Mouse (Mus musculus) ZHBTc4 (cell line): ENCODE results near the gene Fgf22.

Experiments used
- DNase-seq: peaks from one replicate; pipeline ENCODE4 v3.0.0-alpha.2; 2011; ENCODE audit warnings: low read depth, low spot score

Fgf22 gene

GRCm38 (mm10) chr10:79792339-79793040, 37.6 kb downstream of the Fgf22 start:
- DNase-seq: no peak

GRCm38 (mm10) chr10:79793051-79793737, 38.3 kb downstream of the Fgf22 start, which contains the start of gene Palm:
Gene Palm (plus strand): TSS chr10:79793572.
- DNase-seq: peak; percentile 75

GRCm38 (mm10) chr10:79793738-79794490, 39.0 kb downstream of the Fgf22 start:
- peak; percentile 39 for DNase-seq

- peak; percentile 43 for DNase-seq
Observed at GRCm38 (mm10) chr10:79794491-79794931, 39.6 kb downstream of the Fgf22 start.

- no peak for DNase-seq
Observed at GRCm38 (mm10) chr10:79795905-79796304, 41.0 kb downstream of the Fgf22 start.

GRCm38 (mm10) chr10:79797326-79797725, 42.5 kb downstream of the Fgf22 start:
- DNase-seq: peak; percentile 44

GRCm38 (mm10) chr10:79798289-79798928, 43.5 kb downstream of the Fgf22 start:
- DNase-seq: no peak

GRCm38 (mm10) chr10:79800508-79800907, 45.6 kb downstream of the Fgf22 start:
- DNase-seq: no peak

GRCm38 (mm10) chr10:79801837-79802236, 47.0 kb downstream of the Fgf22 start:
- DNase-seq: no peak

GRCm38 (mm10) chr10:79802331-79802971, 47.6 kb downstream of the Fgf22 start:
- peak; percentile 59 for DNase-seq

- DNase-seq: peak; percentile 82
Observed at GRCm38 (mm10) chr10:79803716-79804323, 48.9 kb downstream of the Fgf22 start.

- DNase-seq: no peak
Observed at GRCm38 (mm10) chr10:79805636-79806035, 50.8 kb downstream of the Fgf22 start.

- DNase-seq: no peak
Observed at GRCm38 (mm10) chr10:79806331-79806730, 51.5 kb downstream of the Fgf22 start.

GRCm38 (mm10) chr10:79806972-79807371, 52.1 kb downstream of the Fgf22 start:
- peak; percentile 76 for DNase-seq

- no peak for DNase-seq
Observed at GRCm38 (mm10) chr10:79807826-79808225, 53.0 kb downstream of the Fgf22 start.
